Mouse (Mus musculus): ENCODE results near the gene Bud23.
"Not testable (repeated sequence)": the region's sequence is repeated elsewhere in the genome, so short reads cannot be mapped to it uniquely, and the experiment has no call there.

Gene Bud23

GRCm38 (mm10) chr5:135064909-135065446 is at the start of gene Bud23:
Gene Bud23 (minus strand): TSS chr5:135064959.
- DNase-seq, result not testable (repeated sequence)

- no peak for DNase-seq
Observed at GRCm38 (mm10) chr5:135113782-135114181, 49.0 kb upstream of the Bud23 start.

- DNase-seq, result peak in 1 of 2 experiments; percentile 16
Observed at GRCm38 (mm10) chr5:135109976-135110375, 45.2 kb upstream of the Bud23 start.

GRCm38 (mm10) chr5:135109426-135109825 is 44.7 kb upstream of the Bud23 start:
- DNase-seq, result no peak

- DNase-seq, result no peak
Observed at GRCm38 (mm10) chr5:135109017-135109416, 44.3 kb upstream of the Bud23 start.

- peak; percentile 53 to 59 for DNase-seq
Observed at GRCm38 (mm10) chr5:135107521-135108501, 43.1 kb upstream of the Bud23 start.

GRCm38 (mm10) chr5:135106758-135107256 is 42.0 kb upstream of the Bud23 start:
- DNase-seq, result peak; percentile 75 to 78

- DNase-seq, result peak; percentile 43 to 52
Observed at GRCm38 (mm10) chr5:135103999-135104660, 39.4 kb upstream of the Bud23 start.

GRCm38 (mm10) chr5:135100981-135101380 is 36.2 kb upstream of the Bud23 start:
- no peak for DNase-seq

GRCm38 (mm10) chr5:135089653-135090052 is 24.9 kb upstream of the Bud23 start, which contains the start of gene Mlxipl:
Gene Mlxipl (plus strand): TSS chr5:135089890.
- DNase-seq, result no peak

- no peak for DNase-seq
Observed at GRCm38 (mm10) chr5:135086871-135087270, 22.1 kb upstream of the Bud23 start.

GRCm38 (mm10) chr5:135080539-135080938 is 15.8 kb upstream of the Bud23 start:
- DNase-seq, result no peak

GRCm38 (mm10) chr5:135079578-135079977 is 14.8 kb upstream of the Bud23 start:
- DNase-seq, result no peak

- DNase-seq, result no peak
Observed at GRCm38 (mm10) chr5:135078482-135078810, 13.7 kb upstream of the Bud23 start.

GRCm38 (mm10) chr5:135077564-135078481 is 13.1 kb upstream of the Bud23 start, which contains the start of gene Vps37d:
Gene Vps37d (minus strand): TSS chr5:135078266.
- peak; percentile 95 to 96 for DNase-seq

GRCm38 (mm10) chr5:135076931-135077505 is 12.3 kb upstream of the Bud23 start:
- DNase-seq, result no peak

GRCm38 (mm10) chr5:135076368-135076767 is 11.6 kb upstream of the Bud23 start:
- DNase-seq, result no peak

GRCm38 (mm10) chr5:135075655-135076054 is 10.9 kb upstream of the Bud23 start:
- DNase-seq, result no peak

GRCm38 (mm10) chr5:135073349-135074150 is 8.8 kb upstream of the Bud23 start:
- no peak for DNase-seq

- no peak for DNase-seq
Observed at GRCm38 (mm10) chr5:135072720-135073119, 8.0 kb upstream of the Bud23 start.

- DNase-seq, result no peak
Observed at GRCm38 (mm10) chr5:135072061-135072460, 7.3 kb upstream of the Bud23 start.
